Mouse (Mus musculus) heart, postnatal 0 days (tissue): ENCODE measurements at regions not wholly inside any gene's neighbourhood (a gene's known extent, or its start where the extent isn't known, plus 50 kb on each side); places are given as distances from the start of the nearest gene placed in this dataset.

Source experiments
- CTCF ChIP-seq: IDR thresholded peaks from 2 replicates; pipeline ENCODE4 v1.5.1; 2016; ENCODE audit warnings: antibody characterized with exemption, control low read depth, low read depth
- EP300 ChIP-seq: IDR thresholded peaks from 2 replicates; pipeline ENCODE4 v1.6.1; 2016; ENCODE audit warnings: antibody characterized with exemption, low read depth

GRCm38 (mm10) chr16:62322809-62323208 is 463.8 kb downstream of the Nsun3 start:
- TF ChIP-seq CTCF (no peak), EP300 (no peak)
